Mouse (Mus musculus) ES-Bruce4 (cell line): ENCODE measurements at regions not wholly inside any gene's neighbourhood (a gene's known extent, or its start where the extent isn't known, plus 50 kb on each side); places are given as distances from the start of the nearest gene placed in this dataset.

Experiments
- CTCF ChIP-seq: IDR thresholded peaks from one replicate; pipeline ENCODE4 v1.8.1; 2011; ENCODE audit warnings: low read depth, low read length
- EP300 ChIP-seq: IDR thresholded peaks from 2 replicates; pipeline ENCODE4 v1.6.1; 2011; ENCODE audit warnings: low read depth, low read length; ENCODE audit not compliant: insufficient read depth
- POLR2A ChIP-seq: IDR thresholded peaks from one replicate; pipeline ENCODE4 v1.8.1; 2011; ENCODE audit warnings: low read length; ENCODE audit not compliant: insufficient read depth

- TF ChIP-seq POLR2A (no peak), CTCF (no peak), EP300 (no peak)
These were observed 646.5 kb downstream of the Bcl11a start for GRCm38 (mm10) chr11:24724259-24724937.
